34 mouse cellular contexts compared by ENCODE assay signal in the genomic region with DNA sequence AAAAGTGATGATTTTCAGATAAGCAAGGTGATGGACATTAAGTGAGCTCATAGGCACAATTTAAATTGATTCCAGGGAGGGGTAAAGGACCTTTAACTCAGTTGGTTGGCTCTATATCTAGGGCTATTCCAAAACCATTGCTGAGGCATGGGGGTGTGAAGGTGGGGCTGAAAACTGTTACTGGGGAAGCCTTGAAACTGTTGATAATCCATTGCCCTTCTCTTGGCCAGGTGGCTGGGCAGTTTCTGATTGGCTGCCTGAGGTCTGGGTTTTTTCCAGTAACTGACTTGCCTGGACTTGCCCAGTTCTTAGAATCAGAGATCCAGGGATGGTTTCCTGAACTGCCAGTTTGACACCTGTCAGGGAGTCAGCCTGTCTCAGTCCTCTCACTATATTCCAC.
"Had no signal": no experiment of that assay in that cellular context is flagged by ENCODE, and none has a peak within 500 bp of the region (broad histone marks: within the 10 kb centered on the region; RNA-seq: fewer than 3 reads in every experiment).

No protein-coding gene starts in this region.

- DNase-seq: heart, postnatal 10 days; heart, postnatal 14 days; heart, postnatal 36 days; heart, postnatal 4 days; kidney, adult 11 months; kidney, adult 18-20 months; kidney, adult 2 months; kidney, adult 8-10 months; kidney, adult 9 months; kidney, postnatal 10 days; kidney, postnatal 14 days; kidney, postnatal 25 days; kidney, postnatal 36 days; kidney, postnatal 4 days; layer of hippocampus, adult 9-11 months; layer of hippocampus, postnatal 36 days had no signal

- H3K36me3 ChIP-seq: heart, embryonic 12.5 days; heart, embryonic 13.5 days; heart, embryonic 15.5 days; hindbrain, embryonic 10.5 days; hindbrain, embryonic 12.5 days; hindbrain, embryonic 13.5 days; hindbrain, embryonic 15.5 days; intestine, embryonic 15.5 days had no signal

- H3K27me3 ChIP-seq: heart, embryonic 12.5 days; heart, embryonic 13.5 days; heart, embryonic 15.5 days; hindbrain, embryonic 12.5 days; hindbrain, embryonic 13.5 days; hindbrain, embryonic 15.5 days; intestine, embryonic 15.5 days had no signal

- H3K9ac ChIP-seq: heart, embryonic 12.5 days; heart, embryonic 13.5 days; heart, embryonic 15.5 days; hindbrain, embryonic 12.5 days; hindbrain, embryonic 13.5 days; hindbrain, embryonic 14.5 days; hindbrain, embryonic 15.5 days; intestine, embryonic 15.5 days had no signal

- H3K4me3 ChIP-seq: heart, embryonic 12.5 days; heart, embryonic 13.5 days; heart, embryonic 15.5 days; hindbrain, embryonic 10.5 days; hindbrain, embryonic 12.5 days; hindbrain, embryonic 13.5 days; hindbrain, embryonic 15.5 days; intestine, embryonic 15.5 days; layer of hippocampus, adult 2 months; left cerebral cortex, adult 2 months had no signal

- H3K27ac ChIP-seq: heart, embryonic 13.5 days; heart, embryonic 15.5 days; hindbrain, embryonic 10.5 days; hindbrain, embryonic 12.5 days; hindbrain, embryonic 13.5 days; hindbrain, embryonic 14.5 days; hindbrain, embryonic 15.5 days; hindbrain, postnatal 0 days; intestine, embryonic 15.5 days; kidney, postnatal 0 days; layer of hippocampus, adult 2 months; left cerebral cortex, adult 2 months had no signal

- H3K4me1 ChIP-seq: heart, embryonic 12.5 days; heart, embryonic 13.5 days; heart, embryonic 15.5 days; hindbrain, embryonic 10.5 days; hindbrain, embryonic 12.5 days; hindbrain, embryonic 13.5 days; hindbrain, embryonic 15.5 days; intestine, embryonic 15.5 days had no signal

- ATAC-seq: hindbrain, embryonic 16.5 days; hindbrain, postnatal 0 days; inflammation-experienced regulatory T-cells, adult 6 months; intestine, embryonic 15.5 days; intestine, embryonic 16.5 days; intestine, postnatal 0 days had no signal

- H3K9me3 ChIP-seq: heart, embryonic 15.5 days; hindbrain, embryonic 12.5 days; hindbrain, embryonic 13.5 days; hindbrain, embryonic 15.5 days; intestine, embryonic 15.5 days had no signal

- H3K4me2 ChIP-seq: heart, embryonic 11.5 days; heart, embryonic 12.5 days; heart, embryonic 13.5 days; heart, embryonic 15.5 days; hindbrain, embryonic 12.5 days; hindbrain, embryonic 13.5 days; hindbrain, embryonic 14.5 days; hindbrain, embryonic 15.5 days; intestine, embryonic 15.5 days had no signal
